Mouse (Mus musculus) embryonic facial prominence, embryonic 11.5 days (tissue): Measurements from ENCODE around the gene Dlk1. TPM values are rescaled to one million over a fixed set of nuclear protein-coding genes. Genes with fewer than 3 reads are reported as not detected.

ENCODE experiments used
- ATAC-seq: fragments of 200-750 bp; cut with Nextera tagmentation; replicated peaks from 2 replicates; pipeline ENCODE4 v1.8.0; 2017; ENCODE audit warnings: low read depth; ENCODE audit not compliant: insufficient number of reproducible peaks, low FRiP score, low TSS enrichment
- DNase-seq: peaks from one replicate; pipeline ENCODE4 v3.0.0-alpha.2; 2015; ENCODE audit warnings: low spot score
- H3K27ac ChIP-seq: fragments of 300-500 bp; sonication (generic); replicated peaks from 2 replicates; pipeline ENCODE4 v1.5.1; 2014; ENCODE audit warnings: mild to moderate bottlenecking, low read depth, low read length, control low read depth
- H3K27me3 ChIP-seq: fragments of 300-500 bp; sonication (generic); 2 replicates; pipeline ENCODE4 v1.6.1; 2014; ENCODE audit warnings: mild to moderate bottlenecking, low read length, moderate library complexity, mixed read lengths; ENCODE audit not compliant: control insufficient read depth, insufficient read depth
- H3K36me3 ChIP-seq: fragments of 300-500 bp; sonication (generic); replicated peaks from 2 replicates; pipeline ENCODE4 v1.6.1; 2014; ENCODE audit warnings: low read depth, mild to moderate bottlenecking, low read length, moderate library complexity, mixed read lengths; ENCODE audit not compliant: control insufficient read depth, insufficient read depth
- H3K4me1 ChIP-seq: fragments of 300-500 bp; sonication (generic); 2 replicates; pipeline ENCODE4 v1.6.1; 2014; ENCODE audit warnings: low read length, mixed read lengths; ENCODE audit not compliant: control insufficient read depth, insufficient read depth
- H3K4me2 ChIP-seq: fragments of 300-500 bp; sonication (generic); 2 replicates; pipeline ENCODE4 v1.6.1; 2014; ENCODE audit warnings: low read depth, mild to moderate bottlenecking, control low read depth, low read length, moderate library complexity
- H3K4me3 ChIP-seq: fragments of 300-500 bp; sonication (generic); 2 replicates; pipeline ENCODE4 v1.5.1; 2014; ENCODE audit warnings: low read depth, low read length, control low read depth
- H3K9ac ChIP-seq: fragments of 300-500 bp; sonication (generic); replicated peaks from 2 replicates; pipeline ENCODE4 v1.6.1; 2014; ENCODE audit warnings: mild to moderate bottlenecking, control low read depth, low read length
- H3K9me3 ChIP-seq: fragments of 300-500 bp; sonication (generic); replicated peaks from 2 replicates; pipeline ENCODE4 v1.6.1; 2016; ENCODE audit warnings: mild to moderate bottlenecking, low read length, inconsistent platforms, mixed read lengths; ENCODE audit not compliant: control insufficient read depth
- WGBS: fragments of 180-500 bp; shearing (Covaris S2); extraction: QIAGEN DNeasy Blood & Tissue Kit; methylation state at CpG from one replicate; pipeline ENCODE4 v1.1.7; 2014; 5-methylcytosine and 5-hydroxymethylcytosine counted together
- polyA plus RNA-seq: library from polyadenylated mRNA; unstranded; fragments of >200 nt; fragmentation: Nextera tagmentation; extraction: Ambion mirVana; gene quantifications from 2 replicates; pipeline ENCODE4 v1.2.1, GENCODE M21; 2014

The Dlk1 gene
- polyA plus RNA-seq, 1 experiment from 2014 or later, result 209 TPM

DNA sequence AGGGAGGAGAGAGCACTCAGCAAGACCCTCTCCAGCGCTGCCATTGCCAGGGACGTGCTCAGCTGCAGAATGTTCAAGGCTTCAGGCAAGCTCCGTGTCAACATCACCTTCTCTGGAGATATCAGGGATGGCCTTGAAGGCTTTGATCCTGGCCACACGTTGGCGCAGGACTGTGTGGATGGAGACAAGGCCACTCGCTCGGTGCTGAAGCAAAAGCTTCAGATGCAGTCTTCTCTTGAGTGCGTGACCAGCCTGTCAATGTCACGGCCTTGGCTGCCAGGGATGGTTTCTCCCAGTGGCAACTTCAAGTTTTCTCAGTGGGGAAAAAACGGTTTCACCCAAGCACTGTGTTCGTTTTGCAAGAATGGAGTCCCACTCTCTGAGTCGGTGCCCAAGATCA lies 26.6 kb upstream of the Dlk1 start:
- no peak overlapping the region for H3K4me2 ChIP-seq
- DNase-seq, result no peak
- no peaks in the 10 kb centered on the region for H3K9me3 ChIP-seq
- no peak for ATAC-seq
- 83% methylated on average over 12 of the region's 12 CpGs for WGBS
- no peak overlapping the region for H3K27ac ChIP-seq
- H3K9ac ChIP-seq, result no peak overlapping the region
- H3K4me3 ChIP-seq, result no peak overlapping the region
- no peaks in the 10 kb centered on the region for H3K27me3 ChIP-seq
- H3K36me3 ChIP-seq, result no peaks in the 10 kb centered on the region
- H3K4me1 ChIP-seq, result peaks cover 2% of the 10 kb centered on the region; the same call in 1 of the 2 replicates

DNA sequence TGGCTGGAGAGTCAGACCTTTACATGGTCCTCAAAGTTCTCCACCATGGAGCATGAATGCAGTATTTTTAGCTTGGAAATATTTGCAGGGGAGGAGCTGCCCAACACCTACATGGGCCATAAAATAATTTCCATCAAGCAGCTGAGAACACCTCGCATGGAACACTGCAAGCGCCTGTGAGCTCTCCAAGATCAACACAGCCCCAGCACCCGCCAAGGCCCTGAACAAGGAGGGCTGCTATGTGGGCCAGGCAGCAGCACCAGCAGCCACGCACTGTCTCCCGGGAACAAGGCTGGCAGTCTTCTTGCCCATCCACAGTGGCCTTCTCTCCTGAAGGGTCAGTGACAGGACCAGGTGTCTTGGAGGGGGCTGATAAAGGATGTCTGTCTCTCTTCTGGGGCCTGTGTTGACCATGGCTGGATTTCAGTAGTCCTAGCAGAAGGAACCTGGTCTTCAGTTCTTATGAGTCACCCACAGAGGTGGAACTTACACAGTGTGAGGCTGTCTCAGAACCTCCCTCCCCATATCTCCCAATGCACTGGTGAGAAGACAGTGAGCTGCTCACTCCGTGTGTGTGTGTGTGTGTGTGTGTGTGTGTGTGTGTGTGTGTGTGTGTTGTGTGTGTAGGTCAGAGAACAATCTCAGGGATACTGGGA lies 20.0 kb upstream of the Dlk1 start:
- no peak overlapping the region for H3K27ac ChIP-seq
- no peak overlapping the region for H3K4me3 ChIP-seq
- ATAC-seq (no peak), DNase-seq (no peak)
- no peaks in the 10 kb centered on the region for H3K27me3 ChIP-seq
- no peaks in the 10 kb centered on the region for H3K36me3 ChIP-seq
- peaks cover 4% of the 10 kb centered on the region; the same call in 1 of the 2 replicates for H3K4me1 ChIP-seq
- H3K9ac ChIP-seq, result no peak overlapping the region
- H3K9me3 ChIP-seq, result no peaks in the 10 kb centered on the region
- WGBS, result 86% methylated on average over 6 of the region's 6 CpGs
- H3K4me2 ChIP-seq, result no peak overlapping the region

DNA sequence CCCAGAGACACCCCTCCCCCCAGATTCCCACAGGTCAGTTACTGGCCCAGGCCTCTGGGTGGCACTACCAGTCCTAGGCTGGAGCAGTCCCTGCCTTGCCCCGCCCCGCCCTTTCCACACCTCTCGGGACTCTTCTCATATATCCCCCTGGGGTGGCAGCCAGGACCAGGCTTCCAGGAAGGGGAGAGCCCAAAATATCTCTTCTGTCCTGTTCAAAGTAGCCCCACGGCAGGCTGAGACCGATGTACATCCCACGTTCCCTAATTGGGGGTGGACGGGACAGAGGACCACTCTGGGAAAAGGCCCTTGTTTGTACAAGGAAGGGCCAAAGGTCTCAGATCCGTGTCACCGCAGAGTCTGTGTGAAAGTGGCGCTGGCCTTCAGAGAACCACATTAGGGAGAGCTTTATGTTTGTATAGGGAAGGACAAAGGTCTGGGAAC lies 16.2 kb upstream of the Dlk1 start:
- WGBS, result 9% methylated on average over 10 of the region's 10 CpGs
- H3K9me3 ChIP-seq, result no peaks in the 10 kb centered on the region
- H3K4me1 ChIP-seq, result peaks cover 10% of the 10 kb centered on the region
- no peaks in the 10 kb centered on the region for H3K27me3 ChIP-seq
- H3K4me3 ChIP-seq, result no peak overlapping the region
- no peak overlapping the region for H3K4me2 ChIP-seq
- H3K36me3 ChIP-seq, result no peaks in the 10 kb centered on the region
- DNase-seq (peak; percentile 73), ATAC-seq (peak; percentile 61)
- no peak overlapping the region for H3K27ac ChIP-seq
- H3K9ac ChIP-seq, result no peak overlapping the region

DNA sequence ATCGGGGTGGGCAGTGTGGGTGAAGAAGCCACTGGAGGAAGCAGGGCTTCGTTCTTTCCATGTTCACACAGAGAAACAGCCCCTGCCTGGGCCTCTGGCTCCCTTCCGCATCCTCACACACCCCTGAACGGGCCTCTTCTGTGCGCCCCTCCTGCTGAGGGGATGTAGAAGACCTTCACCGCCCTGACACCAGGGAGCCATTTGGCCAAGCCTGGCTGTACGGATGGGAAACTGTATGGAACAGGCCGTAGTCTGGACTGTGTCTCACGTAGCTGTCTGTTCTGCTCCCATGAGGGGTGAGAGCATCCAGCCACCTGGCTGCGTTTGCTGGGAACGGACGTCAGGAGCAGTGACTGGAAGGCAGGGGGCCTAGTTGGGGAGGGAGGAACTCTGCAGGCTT lies 15.8 kb upstream of the Dlk1 start:
- 12% methylated on average over 12 of the region's 12 CpGs for WGBS
- H3K27ac ChIP-seq, result no peak overlapping the region
- no peak overlapping the region for H3K4me3 ChIP-seq
- H3K4me1 ChIP-seq, result peaks cover 10% of the 10 kb centered on the region
- H3K36me3 ChIP-seq, result no peaks in the 10 kb centered on the region
- H3K27me3 ChIP-seq, result no peaks in the 10 kb centered on the region
- DNase-seq, result peak; percentile 42
- ATAC-seq, result no peak; the same call in 1 of the 2 replicates
- no peak overlapping the region for H3K9ac ChIP-seq
- H3K4me2 ChIP-seq, result no peak overlapping the region
- H3K9me3 ChIP-seq, result no peaks in the 10 kb centered on the region

DNA sequence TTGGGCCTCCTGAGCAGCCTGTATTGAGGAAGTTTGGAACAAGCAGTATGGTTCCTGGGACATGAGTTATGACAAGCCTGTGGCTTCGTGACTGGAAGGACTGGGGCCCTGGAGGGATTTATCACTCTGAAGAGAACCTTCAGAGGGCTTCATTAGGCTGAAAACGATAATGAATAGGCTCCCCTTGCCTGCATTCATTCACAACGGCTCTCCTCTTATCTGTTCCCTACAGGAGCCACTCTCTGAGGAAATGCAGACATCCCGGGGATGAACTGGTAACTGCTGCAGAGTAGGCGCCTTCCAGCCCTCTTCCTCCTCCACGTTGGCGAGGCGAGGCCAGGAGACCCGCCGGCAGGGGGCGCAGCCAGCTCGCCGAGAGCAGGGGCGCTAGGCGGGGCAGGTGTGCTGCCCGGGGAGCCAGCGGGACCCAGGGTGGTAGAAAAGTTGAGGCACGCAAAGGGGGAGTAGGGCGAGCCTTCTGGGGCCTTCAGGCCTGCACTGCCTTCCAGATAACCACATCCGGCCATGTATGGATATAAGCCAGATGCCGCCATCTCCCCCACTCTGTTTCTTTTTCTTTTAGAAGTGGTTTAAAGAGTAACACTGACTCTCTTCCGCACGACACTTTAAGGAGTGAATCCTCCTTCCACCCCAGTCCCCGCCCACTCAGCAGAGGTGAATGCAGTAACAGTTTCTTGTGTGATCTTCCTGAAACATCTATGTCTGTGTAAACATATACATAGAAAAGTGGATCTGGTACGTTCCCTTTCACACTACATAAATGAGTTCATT lies 14.9 kb upstream of the Dlk1 start:
- Histone ChIP-seq H3K4me3 (no peak overlapping the region), H3K9ac (peak overlapping the region; percentile 5; the same call in 1 of the 2 replicates), H3K9me3 (no peaks in the 10 kb centered on the region), H3K4me1 (peaks cover 10% of the 10 kb centered on the region), H3K4me2 (no peak overlapping the region), H3K27ac (peak overlapping the region; percentile 53), H3K27me3 (no peaks in the 10 kb centered on the region), H3K36me3 (no peaks in the 10 kb centered on the region)
- 11% methylated on average over 21 of the region's 25 CpGs for WGBS
- DNase-seq (peak; percentile 92), ATAC-seq (no peak)

DNA sequence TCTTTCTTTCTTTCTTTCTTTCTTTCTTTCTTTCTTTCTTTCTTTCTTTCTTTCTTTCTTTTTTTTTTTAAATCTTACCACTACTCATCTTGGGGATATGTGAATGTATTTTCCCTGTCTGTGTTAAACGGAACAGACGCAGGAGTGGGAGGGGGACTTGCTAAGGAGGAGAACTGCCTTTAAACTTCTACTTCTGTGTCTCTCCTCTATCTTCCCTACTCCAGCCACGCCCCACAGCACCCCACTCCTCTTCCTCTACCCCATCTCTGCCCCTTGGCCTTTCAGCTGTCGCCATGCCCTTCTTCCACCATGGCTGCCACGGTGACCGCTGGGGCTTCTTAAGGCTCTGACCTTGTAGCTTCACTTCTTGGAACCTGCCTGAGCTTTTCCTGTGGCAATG lies 14.2 kb upstream of the Dlk1 start:
- H3K27ac ChIP-seq, result no peak overlapping the region
- H3K4me1 ChIP-seq, result peaks cover 10% of the 10 kb centered on the region
- WGBS, result 71% methylated on average over 6 of the region's 6 CpGs
- no peak overlapping the region for H3K4me3 ChIP-seq
- H3K36me3 ChIP-seq, result no peaks in the 10 kb centered on the region
- DNase-seq (no peak), ATAC-seq (no peak)
- no peak overlapping the region for H3K9ac ChIP-seq
- H3K9me3 ChIP-seq, result no peaks in the 10 kb centered on the region
- H3K4me2 ChIP-seq, result no peak overlapping the region
- no peaks in the 10 kb centered on the region for H3K27me3 ChIP-seq

DNA sequence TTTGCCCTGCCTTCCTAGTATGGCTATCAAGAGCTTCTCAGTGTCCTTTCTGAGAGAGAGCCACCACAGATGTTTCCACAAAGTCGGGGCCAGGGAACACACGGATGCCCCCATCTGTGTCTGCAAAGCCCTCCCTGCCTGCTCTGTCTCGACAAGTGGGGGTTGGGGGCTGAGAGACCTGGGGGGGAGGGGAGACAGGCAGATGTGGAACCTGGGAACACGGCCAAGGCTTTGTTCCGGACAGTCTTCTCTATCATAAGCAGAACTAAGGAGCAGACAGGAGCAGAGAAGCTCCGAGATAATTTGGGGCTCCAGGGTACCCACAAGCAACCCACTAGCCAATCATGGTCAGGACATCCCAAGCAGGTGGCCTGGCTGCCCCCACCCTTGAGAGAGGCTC lies 12.6 kb upstream of the Dlk1 start:
- peaks cover 10% of the 10 kb centered on the region for H3K4me1 ChIP-seq
- no peak overlapping the region for H3K4me2 ChIP-seq
- no peaks in the 10 kb centered on the region for H3K27me3 ChIP-seq
- ATAC-seq, result no peak
- H3K36me3 ChIP-seq, result no peaks in the 10 kb centered on the region
- DNase-seq, result no peak
- WGBS, result 74% methylated on average over 6 of the region's 6 CpGs
- no peak overlapping the region for H3K27ac ChIP-seq
- no peaks in the 10 kb centered on the region for H3K9me3 ChIP-seq
- H3K9ac ChIP-seq, result no peak overlapping the region
- no peak overlapping the region for H3K4me3 ChIP-seq

DNA sequence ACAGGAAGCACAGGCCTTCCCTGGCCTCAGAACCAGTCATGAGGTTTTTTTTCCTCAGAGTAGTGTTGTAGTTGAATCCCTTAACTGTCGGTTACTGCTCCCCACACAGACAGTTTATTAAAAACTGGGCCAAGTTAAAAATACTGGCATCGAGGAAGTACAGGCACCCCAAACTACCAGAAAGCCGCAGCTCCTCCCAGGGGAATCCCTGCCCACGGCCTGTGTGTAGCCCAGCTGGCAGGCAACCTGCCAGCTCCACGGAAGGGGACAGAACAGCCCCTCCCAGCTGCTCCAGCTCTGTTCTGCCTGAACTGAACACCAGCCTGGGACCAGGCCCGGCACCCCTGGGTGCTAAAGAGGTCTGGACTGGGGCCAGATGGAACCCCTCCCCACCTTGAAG lies 11.3 kb upstream of the Dlk1 start:
- H3K9me3 ChIP-seq, result no peaks in the 10 kb centered on the region
- H3K4me3 ChIP-seq, result no peak overlapping the region
- H3K4me2 ChIP-seq, result no peak overlapping the region
- no peaks in the 10 kb centered on the region for H3K36me3 ChIP-seq
- no peak overlapping the region for H3K9ac ChIP-seq
- H3K4me1 ChIP-seq, result peaks cover 14% of the 10 kb centered on the region
- DNase-seq, result no peak
- no peaks in the 10 kb centered on the region for H3K27me3 ChIP-seq
- 70% methylated on average over 6 of the region's 6 CpGs for WGBS
- no peak overlapping the region for H3K27ac ChIP-seq
- ATAC-seq, result no peak
